16 mouse cellular contexts compared by ENCODE assay signal in genomic region chr4:137794178-137794900, GRCm38 (mm10). TPM values are rescaled to one million over a fixed set of nuclear protein-coding genes. Genes with fewer than 3 reads are reported as not detected.
DNase-seq lines count a peak whose midpoint lies in the region; ATAC-seq and TF ChIP-seq lines count a peak whose summit lies in the region.
"Had no signal": no experiment of that assay in that cellular context is flagged by ENCODE, and none has a peak within 500 bp of the region (broad histone marks: within the 10 kb centered on the region; RNA-seq: fewer than 3 reads in every experiment).

No protein-coding gene starts in this region.

- H3K4me1 ChIP-seq in forebrain, embryonic 10.5 days, result peaks cover 54% of the 10 kb centered on the region
- peaks cover 30% of the 10 kb centered on the region for H3K4me1 ChIP-seq in forebrain, embryonic 12.5 days
- peaks cover 10% of the 10 kb centered on the region for H3K4me1 ChIP-seq in kidney, embryonic 14.5 days (ENCODE audit: control insufficient read depth, insufficient read depth, low read length)
- H3K4me1 ChIP-seq in stomach, postnatal 0 days (replicated peaks; ENCODE audit: control insufficient read depth, insufficient read depth), result 0 out of 2 replicates have a peak, but pooled peaks cover 4% of the 10 kb centered on the region

- ATAC-seq in forebrain, embryonic 12.5 days (ENCODE audit: low FRiP score), result no peak
- no peak for ATAC-seq in kidney, embryonic 14.5 days (ENCODE audit: low FRiP score, low TSS enrichment)
- ATAC-seq in stomach, postnatal 0 days (ENCODE audit: low FRiP score, low TSS enrichment), result peak; percentile 22; the same call in 1 of the 2 replicates
- ATAC-seq: forebrain, embryonic 15.5 days; intestine, embryonic 16.5 days had no signal

- 88% methylated on average over 13 of the region's 13 CpGs for WGBS in forebrain, embryonic 10.5 days
- WGBS in forebrain, embryonic 12.5 days, result 75% methylated on average over 13 of the region's 13 CpGs
- WGBS in kidney, embryonic 14.5 days, result 80% methylated on average over 13 of the region's 13 CpGs
- 82% methylated on average over 13 of the region's 13 CpGs for WGBS in stomach, postnatal 0 days

- H3K4me2 ChIP-seq in forebrain, embryonic 12.5 days, result no peak overlapping the region
- no peak overlapping the region for H3K4me2 ChIP-seq in kidney, embryonic 14.5 days (replicated peaks; ENCODE audit: low read depth, low read length)
- no peak overlapping the region for H3K4me2 ChIP-seq in stomach, postnatal 0 days (replicated peaks; ENCODE audit: low read depth)
- H3K4me2 ChIP-seq: forebrain, embryonic 15.5 days had no signal

- no peaks in the 10 kb centered on the region for H3K9me3 ChIP-seq in forebrain, embryonic 10.5 days
- no peaks in the 10 kb centered on the region for H3K9me3 ChIP-seq in forebrain, embryonic 12.5 days
- H3K9me3 ChIP-seq in kidney, embryonic 14.5 days (ENCODE audit: control insufficient read depth, low read length), result no peaks in the 10 kb centered on the region
- no peaks in the 10 kb centered on the region for H3K9me3 ChIP-seq in stomach, postnatal 0 days (ENCODE audit: control insufficient read depth, low read length)
- H3K9me3 ChIP-seq: forebrain, embryonic 15.5 days; hindbrain, embryonic 13.5 days; neural tube, embryonic 15.5 days had no signal

- no peak overlapping the region for H3K4me3 ChIP-seq in forebrain, embryonic 10.5 days
- no peak overlapping the region for H3K4me3 ChIP-seq in forebrain, embryonic 12.5 days (replicated peaks)
- no peak overlapping the region for H3K4me3 ChIP-seq in kidney, embryonic 14.5 days (ENCODE audit: low read length)
- no peak overlapping the region for H3K4me3 ChIP-seq in stomach, postnatal 0 days (ENCODE audit: low read depth, low read length)
- H3K4me3 ChIP-seq: forebrain, embryonic 15.5 days; heart, adult 2 months; hindbrain, embryonic 13.5 days; megakaryocyte, embryonic 14.5 days; neural tube, embryonic 15.5 days had no signal

- peaks cover 58% of the 10 kb centered on the region for H3K27me3 ChIP-seq in forebrain, embryonic 10.5 days (ENCODE audit: poor library complexity, severe bottlenecking)
- H3K27me3 ChIP-seq in forebrain, embryonic 12.5 days, result peaks cover 37% of the 10 kb centered on the region
- peaks cover 15% of the 10 kb centered on the region for H3K27me3 ChIP-seq in kidney, embryonic 14.5 days (ENCODE audit: control insufficient read depth, insufficient read depth, low read length)
- H3K27me3 ChIP-seq in stomach, postnatal 0 days (ENCODE audit: control insufficient read depth, insufficient read depth, low read length), result no peaks in the 10 kb centered on the region
- H3K27me3 ChIP-seq: Patski had no signal

- 0 out of 2 replicates have a peak overlapping the region, but pooled peaks have one; percentile 1 for H3K27ac ChIP-seq in forebrain, embryonic 10.5 days
- H3K27ac ChIP-seq in forebrain, embryonic 12.5 days, result no peak overlapping the region
- H3K27ac ChIP-seq in kidney, embryonic 14.5 days (ENCODE audit: low read depth, low read length), result no peak overlapping the region
- H3K27ac ChIP-seq in stomach, postnatal 0 days (replicated peaks), result no peak overlapping the region
- H3K27ac ChIP-seq: forebrain, embryonic 15.5 days; heart, adult 2 months; hindbrain, embryonic 13.5 days; neural tube, embryonic 15.5 days had no signal

- no peaks in the 10 kb centered on the region for H3K36me3 ChIP-seq in forebrain, embryonic 10.5 days (replicated peaks)
- no peaks in the 10 kb centered on the region for H3K36me3 ChIP-seq in forebrain, embryonic 12.5 days (replicated peaks)
- no peaks in the 10 kb centered on the region for H3K36me3 ChIP-seq in kidney, embryonic 14.5 days (ENCODE audit: control insufficient read depth, insufficient read depth, low read length)
- no peaks in the 10 kb centered on the region for H3K36me3 ChIP-seq in stomach, postnatal 0 days (ENCODE audit: control insufficient read depth, insufficient read depth, low read length)
- H3K36me3 ChIP-seq: forebrain, embryonic 15.5 days; hindbrain, embryonic 13.5 days; neural tube, embryonic 15.5 days had no signal

- no peak for TF ChIP-seq CTCF in stomach, postnatal 0 days (IDR thresholded peaks at IDR 0.05; ENCODE audit: low read depth)

- DNase-seq in forebrain, embryonic 10.5 days (ENCODE audit: extremely low spot score, low spot score), result no peak
- peak; percentile 72 for DNase-seq in kidney, adult 9 months
- peak; percentile 25 for DNase-seq in liver
- no peak for DNase-seq in stomach, postnatal 0 days (ENCODE audit: low spot score)
- no peak for DNase-seq in cerebellum, postnatal 36 days
- no peak for DNase-seq in cerebellum, adult 18-20 months
- DNase-seq: cerebellum, postnatal 10 days; heart, adult 2 months had no signal

- TF ChIP-seq EP300 in stomach, postnatal 0 days (optimal IDR thresholded peaks at IDR 0.05), result no peak

- H3K9ac ChIP-seq in forebrain, embryonic 12.5 days, result no peak overlapping the region
- no peak overlapping the region for H3K9ac ChIP-seq in kidney, embryonic 14.5 days (ENCODE audit: low read depth, low read length)
- no peak overlapping the region for H3K9ac ChIP-seq in stomach, postnatal 0 days (ENCODE audit: low read length)
- H3K9ac ChIP-seq: forebrain, embryonic 15.5 days; hindbrain, embryonic 13.5 days; neural tube, embryonic 15.5 days had no signal

RNA-seq across cellular contexts. Expression of gene Alpl, which starts 1.8 kb away (rescaled TPM):
- polyA plus RNA-seq in forebrain, embryonic 10.5 days (2016; fragmentation: Nextera tagmentation; extraction: Ambion mirVana), result 20.3 and 20.7 TPM in 2 replicates
- polyA plus RNA-seq in forebrain, embryonic 12.5 days (2016; fragmentation: Nextera tagmentation; extraction: Ambion mirVana), result 13.1 and 15.5 TPM in 2 replicates
- polyA plus RNA-seq in kidney, embryonic 14.5 days (2014; fragmentation: Nextera tagmentation; extraction: Ambion mirVana), result 5.9 and 10.2 TPM in 2 replicates
- 2.0 and 2.5 TPM in 2 replicates for polyA plus RNA-seq in stomach, postnatal 0 days (2015; fragmentation: Nextera tagmentation; extraction: Ambion mirVana)

Comparison
In these comparisons a context has a peak if more than half of its experiments do, and no peak if none do; other contexts are left out.
1. DNase-seq: peak in kidney, adult 9 months (single experiment) and liver (single experiment); none in forebrain, embryonic 10.5 days (single experiment), stomach, postnatal 0 days (single experiment), cerebellum, postnatal 36 days (0 of 2) and cerebellum, adult 18-20 months (0 of 2).